Mouse (Mus musculus) thymus, adult 2 months (tissue): ENCODE data around the gene Inka1.

ENCODE experiments used
- CTCF ChIP-seq: fragments of 200-500 bp; IDR thresholded peaks from 2 replicates; pipeline ENCODE4 v1.5.1; 2012; ENCODE audit warnings: mild to moderate bottlenecking, control low read depth, low read length, moderate library complexity, borderline replicate concordance; ENCODE audit not compliant: control insufficient read depth, poor library complexity, insufficient read depth; ENCODE audit errors: extremely low read depth
- POLR2A ChIP-seq: fragments of 200-500 bp; IDR thresholded peaks from 2 replicates; pipeline ENCODE4 v1.6.1; 2012; ENCODE audit warnings: mild to moderate bottlenecking, low read length, control low read depth, moderate library complexity; ENCODE audit not compliant: control insufficient read depth, poor library complexity, insufficient read depth; ENCODE audit errors: extremely low read depth

GRCm38 (mm10) chr9:107967437-107967836 lies 18.2 kb downstream of the Inka1 start:
- TF ChIP-seq CTCF, result no peak
- no peak for TF ChIP-seq POLR2A
